Mouse (Mus musculus): ENCODE measurements at regions not wholly inside any gene's neighbourhood (a gene's known extent, or its start where the extent isn't known, plus 50 kb on each side); places are given as distances from the start of the nearest gene placed in this dataset.

GRCm38 (mm10) chr9:51670531-51670930 lies 94.6 kb upstream of the Arhgap20 start:
- no peaks in the 10 kb centered on the region for H3K9me3 ChIP-seq (ENCODE audit: control insufficient read depth, low read length)
- H3K27ac ChIP-seq (ENCODE audit: low read length) = no peak overlapping the region
- no peak overlapping the region for H3K9ac ChIP-seq (ENCODE audit: low read depth, low read length)
- WGBS = 83% methylated on average over 2 of the region's 2 CpGs
- H3K4me2 ChIP-seq (ENCODE audit: low read depth, low read length) = no peak overlapping the region
- H3K27me3 ChIP-seq (replicated peaks; ENCODE audit: control insufficient read depth, insufficient read depth, low read length) = no peaks in the 10 kb centered on the region
- no peaks in the 10 kb centered on the region for H3K4me1 ChIP-seq (ENCODE audit: control insufficient read depth, insufficient read depth, low read length)
- H3K4me3 ChIP-seq (ENCODE audit: low read length) = no peak overlapping the region
- no peak for ATAC-seq
- no peaks in the 10 kb centered on the region for H3K36me3 ChIP-seq (ENCODE audit: control insufficient read depth, insufficient read depth, low read length)

- no peaks in the 10 kb centered on the region for H3K36me3 ChIP-seq (ENCODE audit: control insufficient read depth, insufficient read depth, low read length)
- H3K9ac ChIP-seq (ENCODE audit: low read depth, low read length) = no peak overlapping the region
- ATAC-seq = no peak
- H3K4me3 ChIP-seq (ENCODE audit: low read length) = no peak overlapping the region
- no peaks in the 10 kb centered on the region for H3K4me1 ChIP-seq (ENCODE audit: control insufficient read depth, insufficient read depth, low read length)
- no peak overlapping the region for H3K4me2 ChIP-seq (ENCODE audit: low read depth, low read length)
- H3K27ac ChIP-seq (ENCODE audit: low read length) = no peak overlapping the region
- no peaks in the 10 kb centered on the region for H3K9me3 ChIP-seq (ENCODE audit: control insufficient read depth, low read length)
- 80% methylated on average over 1 of the region's 1 CpGs for WGBS
- H3K27me3 ChIP-seq (replicated peaks; ENCODE audit: control insufficient read depth, insufficient read depth, low read length) = no peaks in the 10 kb centered on the region
These were observed 78.6 kb upstream of the Arhgap20 start for GRCm38 (mm10) chr9:51686536-51686935.

- Histone ChIP-seq H3K27me3 (replicated peaks; ENCODE audit: control insufficient read depth, insufficient read depth, low read length) (no peaks in the 10 kb centered on the region), H3K4me3 (ENCODE audit: low read length) (no peak overlapping the region), H3K27ac (ENCODE audit: low read length) (no peak overlapping the region), H3K4me1 (ENCODE audit: control insufficient read depth, insufficient read depth, low read length) (peaks cover 3% of the 10 kb centered on the region; the same call in 1 of the 2 replicates), H3K36me3 (ENCODE audit: control insufficient read depth, insufficient read depth, low read length) (no peaks in the 10 kb centered on the region), H3K4me2 (ENCODE audit: low read depth, low read length) (no peak overlapping the region), H3K9ac (ENCODE audit: low read depth, low read length) (no peak overlapping the region), H3K9me3 (ENCODE audit: control insufficient read depth, low read length) (no peaks in the 10 kb centered on the region)
- 81% methylated on average over 3 of the region's 3 CpGs for WGBS
- ATAC-seq = no peak; the same call in 1 of the 2 replicates
These were observed 50.8 kb upstream of the Arhgap20 start for GRCm38 (mm10) chr9:51714326-51714725.
